Mouse (Mus musculus) cerebellum, adult 2 months (tissue): ENCODE results near the gene Slc16a11.

Source experiments
- CTCF ChIP-seq: fragments of 200-500 bp; IDR thresholded peaks from 2 replicates; pipeline ENCODE4 v1.5.1; 2011; ENCODE audit warnings: low read depth, mild to moderate bottlenecking, control low read depth, low read length, moderate library complexity, borderline replicate concordance; ENCODE audit not compliant: insufficient read depth
- POLR2A ChIP-seq: fragments of 200-500 bp; IDR thresholded peaks from 2 replicates; pipeline ENCODE4 v1.6.1; 2011; ENCODE audit warnings: low read length, control low read depth, borderline replicate concordance; ENCODE audit not compliant: insufficient read depth

DNA sequence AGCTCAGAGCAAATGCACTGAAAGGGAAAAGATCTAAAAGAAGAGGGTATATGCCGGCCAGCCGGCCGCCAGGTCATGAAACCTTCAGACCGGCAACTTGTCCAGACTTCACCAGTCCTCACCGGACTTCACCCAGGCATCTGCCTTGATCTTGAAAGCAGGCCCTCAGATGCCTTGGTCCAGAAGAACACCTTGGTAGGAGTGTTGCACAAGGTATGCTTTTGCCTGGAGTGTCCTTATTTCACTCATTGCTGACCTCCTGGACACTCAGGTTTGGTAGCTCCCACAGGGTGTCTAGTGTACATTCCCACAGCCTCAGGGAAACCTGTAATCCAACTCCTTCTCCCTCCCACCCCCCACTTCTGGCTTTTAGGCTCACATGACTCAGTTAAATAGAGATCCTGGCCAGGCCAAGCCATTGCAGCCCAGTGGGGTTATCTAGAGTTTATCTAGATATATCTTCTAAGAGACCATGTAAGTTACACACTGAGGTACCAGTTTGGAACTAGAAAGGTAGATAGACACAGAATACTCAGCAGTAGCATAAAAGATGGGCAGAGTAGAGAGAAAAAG is 12.4 kb upstream of the Slc16a11 start:
- TF ChIP-seq CTCF = no peak
- TF ChIP-seq POLR2A = no peak
